Mouse (Mus musculus) embryonic facial prominence, embryonic 12.5 days (tissue): ENCODE data around the gene Slc7a4. TPM values are rescaled to one million over a fixed set of nuclear protein-coding genes. Genes with fewer than 3 reads are reported as not detected.

Source experiments
- ATAC-seq: fragments of 200-750 bp; cut with Nextera tagmentation; 2 replicates; pipeline ENCODE4 v1.8.0; 2017; ENCODE audit not compliant: insufficient number of reproducible peaks, insufficient read depth, low FRiP score, low TSS enrichment
- H3K27ac ChIP-seq: fragments of 300-500 bp; sonication (generic); 2 replicates; pipeline ENCODE4 v1.5.1; 2016; ENCODE audit warnings: mild to moderate bottlenecking
- H3K27me3 ChIP-seq: fragments of 300-500 bp; sonication (generic); 2 replicates; pipeline ENCODE4 v1.6.1; 2016; ENCODE audit warnings: mild to moderate bottlenecking, moderate library complexity
- H3K36me3 ChIP-seq: fragments of 300-500 bp; sonication (generic); 2 replicates; pipeline ENCODE4 v1.6.1; 2016; ENCODE audit warnings: mild to moderate bottlenecking
- H3K4me1 ChIP-seq: fragments of 300-500 bp; sonication (generic); 2 replicates; pipeline ENCODE4 v1.6.1; 2016
- H3K4me2 ChIP-seq: fragments of 300-500 bp; sonication (generic); replicated peaks from 2 replicates; pipeline ENCODE4 v1.6.1; 2016; ENCODE audit warnings: mild to moderate bottlenecking, moderate library complexity
- H3K4me3 ChIP-seq: fragments of 300-500 bp; sonication (generic); 2 replicates; pipeline ENCODE4 v1.5.1; 2016; ENCODE audit warnings: mild to moderate bottlenecking
- H3K9ac ChIP-seq: fragments of 300-500 bp; sonication (generic); 2 replicates; pipeline ENCODE4 v1.6.1; 2016; ENCODE audit warnings: mild to moderate bottlenecking, moderate library complexity
- H3K9me3 ChIP-seq: fragments of 300-500 bp; sonication (generic); 2 replicates; pipeline ENCODE4 v1.6.1; 2016; ENCODE audit warnings: mild to moderate bottlenecking, moderate library complexity
- WGBS: fragments of 180-500 bp; shearing (Covaris S2); methylation state at CpG from one replicate; pipeline ENCODE4 v1.1.7; 2016; 5-methylcytosine and 5-hydroxymethylcytosine counted together
- polyA plus RNA-seq: library from polyadenylated mRNA; unstranded; fragments of >200 nt; fragmentation: Nextera tagmentation; extraction: Ambion mirVana; gene quantifications from 2 replicates; pipeline ENCODE4 v1.2.1, GENCODE M21; 2016

Slc7a4 gene
- polyA plus RNA-seq, 1 experiment from 2014 or later: 3.7 TPM

- Histone ChIP-seq H3K4me2 (no peak overlapping the region), H3K4me3 (no peak overlapping the region), H3K27ac (no peak overlapping the region), H3K27me3 (no peaks in the 10 kb centered on the region), H3K36me3 (peaks cover 13% of the 10 kb centered on the region), H3K9ac (no peak overlapping the region), H3K9me3 (no peaks in the 10 kb centered on the region), H3K4me1 (peaks cover 18% of the 10 kb centered on the region)
- no peak for ATAC-seq
- WGBS: 70% methylated on average over 14 of the region's 14 CpGs
These were observed 50.2 kb downstream of the Slc7a4 start for GRCm38 (mm10) chr16:17532676-17533329.

DNA sequence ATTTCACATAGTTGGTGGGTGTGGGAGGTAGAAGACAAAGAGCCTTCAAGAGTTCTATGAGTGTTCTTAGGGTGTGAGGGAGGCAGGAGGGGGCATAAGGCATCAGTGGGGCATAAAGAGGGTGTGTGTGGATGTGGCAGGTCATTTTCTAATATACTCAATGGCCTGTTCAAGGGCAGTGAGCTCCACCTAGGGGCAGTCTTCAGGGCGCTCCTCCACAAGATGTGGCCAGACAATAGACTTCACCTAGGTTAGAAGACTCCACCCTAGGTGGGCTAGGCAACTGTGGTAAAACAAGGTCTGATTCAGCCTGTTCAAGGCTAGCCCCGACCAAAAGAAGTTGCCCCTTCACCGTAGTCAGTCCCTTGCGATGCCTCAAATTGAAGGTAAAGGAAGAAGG, 50.7 kb downstream of the Slc7a4 start:
- no peaks in the 10 kb centered on the region for H3K27me3 ChIP-seq
- WGBS: 74% methylated on average over 4 of the region's 4 CpGs
- peaks cover 18% of the 10 kb centered on the region for H3K4me1 ChIP-seq
- no peak overlapping the region for H3K4me3 ChIP-seq
- no peaks in the 10 kb centered on the region for H3K9me3 ChIP-seq
- H3K4me2 ChIP-seq: no peak overlapping the region
- H3K36me3 ChIP-seq: peaks cover 18% of the 10 kb centered on the region
- no peak overlapping the region for H3K9ac ChIP-seq
- ATAC-seq: no peak
- no peak overlapping the region for H3K27ac ChIP-seq

DNA sequence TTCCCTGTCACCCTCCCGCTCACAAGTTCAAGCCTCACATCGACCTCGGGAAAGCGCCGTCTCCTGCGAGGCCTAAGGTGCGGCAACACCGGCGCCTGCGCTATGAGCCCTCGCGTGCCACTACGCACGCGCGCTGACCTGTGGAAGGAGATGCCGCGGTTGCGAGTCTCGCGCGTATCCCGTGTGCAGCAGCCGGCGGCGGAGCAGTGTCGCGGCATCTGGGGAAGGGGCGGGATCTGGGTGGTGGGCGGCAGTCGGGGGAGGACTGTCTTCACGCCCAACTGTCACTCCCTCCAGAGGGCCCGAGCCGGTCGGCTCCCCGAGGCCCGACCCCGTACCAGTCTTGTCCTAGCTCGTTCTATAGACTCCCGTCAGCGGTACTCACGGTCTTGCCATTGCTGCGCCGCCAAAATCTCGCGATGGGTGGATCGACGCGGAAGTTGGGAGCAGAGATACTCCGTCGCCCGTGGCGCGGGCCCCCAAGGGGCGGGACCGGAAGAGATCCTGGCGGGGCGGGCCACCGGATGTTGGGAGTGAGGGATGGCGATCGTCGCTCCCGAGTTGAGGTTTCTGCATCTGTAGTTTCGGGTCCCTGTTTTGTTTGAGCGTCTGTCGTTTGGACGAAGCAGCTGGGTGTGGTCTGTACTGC, 52.2 kb downstream of the Slc7a4 start, which contains the start of gene Thap7:
TSS of gene Thap7 (minus strand) at position 497 of the 649 bp plus-strand sequence.
- no peaks in the 10 kb centered on the region for H3K9me3 ChIP-seq
- peaks cover 33% of the 10 kb centered on the region for H3K36me3 ChIP-seq
- H3K4me2 ChIP-seq: peak within 1 kb of the TSS; percentile 88
- WGBS: under 1% methylated on average over 67 of the region's 67 CpGs
- peak within 1 kb of the TSS; percentile 68 for H3K4me3 ChIP-seq
- peak within 1 kb of the TSS; percentile 96 for H3K27ac ChIP-seq
- peak; percentile 95 for ATAC-seq
- peak within 1 kb of the TSS; percentile 84 for H3K9ac ChIP-seq
- H3K27me3 ChIP-seq: no peaks in the 10 kb centered on the region
- peaks cover 18% of the 10 kb centered on the region for H3K4me1 ChIP-seq

DNA sequence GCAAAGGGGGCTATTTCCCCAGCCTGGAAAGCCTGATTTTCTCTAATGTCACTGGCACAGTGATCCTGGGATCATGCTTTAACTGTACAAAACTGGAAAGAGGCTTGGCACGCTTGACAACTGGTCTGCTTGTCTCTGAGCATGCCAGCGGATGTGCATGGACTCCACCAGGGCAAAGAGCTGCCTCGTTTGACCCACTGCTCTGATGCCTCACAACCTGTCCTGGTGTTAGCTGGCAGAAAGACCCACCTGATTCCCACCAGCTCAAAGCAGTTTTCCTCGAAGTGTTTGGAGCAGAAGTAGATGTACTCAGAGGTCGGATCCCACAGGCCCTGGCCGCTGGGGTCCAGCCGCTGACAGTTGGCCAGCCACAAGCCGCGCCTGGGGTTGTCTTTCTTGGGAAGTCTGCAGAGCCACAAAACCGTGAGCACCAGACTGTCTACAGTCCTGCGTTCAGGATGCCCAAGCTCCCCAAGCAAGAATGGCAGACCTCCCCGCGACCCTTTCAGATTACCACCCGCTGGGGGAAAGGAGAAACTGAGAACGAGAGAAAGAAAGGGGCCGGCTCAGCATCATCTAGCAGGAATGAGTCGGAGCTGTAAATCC, 52.9 kb downstream of the Slc7a4 start:
- peaks cover 40% of the 10 kb centered on the region for H3K36me3 ChIP-seq
- H3K4me2 ChIP-seq: peak overlapping the region; percentile 88
- peak overlapping the region; percentile 68 for H3K4me3 ChIP-seq
- peak overlapping the region; percentile 96 for H3K27ac ChIP-seq
- peak overlapping the region; percentile 84 for H3K9ac ChIP-seq
- no peaks in the 10 kb centered on the region for H3K27me3 ChIP-seq
- no peaks in the 10 kb centered on the region for H3K9me3 ChIP-seq
- H3K4me1 ChIP-seq: peaks cover 18% of the 10 kb centered on the region
- 17% methylated on average over 17 of the region's 17 CpGs for WGBS
- no peak for ATAC-seq

- H3K27me3 ChIP-seq: no peaks in the 10 kb centered on the region
- H3K9me3 ChIP-seq: no peaks in the 10 kb centered on the region
- ATAC-seq: no peak
- no peak overlapping the region for H3K27ac ChIP-seq
- peaks cover 18% of the 10 kb centered on the region for H3K4me1 ChIP-seq
- H3K36me3 ChIP-seq: peaks cover 55% of the 10 kb centered on the region
- 90% methylated on average over 13 of the region's 13 CpGs for WGBS
- H3K4me2 ChIP-seq: no peak overlapping the region
- H3K4me3 ChIP-seq: no peak overlapping the region
- H3K9ac ChIP-seq: no peak overlapping the region
These were observed 54.7 kb downstream of the Slc7a4 start for GRCm38 (mm10) chr16:17528276-17528675.

GRCm38 (mm10) chr16:17527606-17528005, 55.4 kb downstream of the Slc7a4 start:
- H3K36me3 ChIP-seq: peaks cover 62% of the 10 kb centered on the region
- peaks cover 18% of the 10 kb centered on the region for H3K4me1 ChIP-seq
- H3K4me3 ChIP-seq: no peak overlapping the region
- ATAC-seq: no peak
- no peaks in the 10 kb centered on the region for H3K27me3 ChIP-seq
- no peak overlapping the region for H3K4me2 ChIP-seq
- H3K9me3 ChIP-seq: no peaks in the 10 kb centered on the region
- H3K9ac ChIP-seq: no peak overlapping the region
- no peak overlapping the region for H3K27ac ChIP-seq

- H3K27ac ChIP-seq: no peak overlapping the region
- peaks cover 13% of the 10 kb centered on the region for H3K4me1 ChIP-seq
- H3K4me2 ChIP-seq: no peak overlapping the region
- H3K9ac ChIP-seq: no peak overlapping the region
- ATAC-seq: no peak
- whole genome bisulfite sequencing: 90% methylated on average over 6 of the region's 6 CpGs
- no peaks in the 10 kb centered on the region for H3K27me3 ChIP-seq
- H3K9me3 ChIP-seq: no peaks in the 10 kb centered on the region
- no peak overlapping the region for H3K4me3 ChIP-seq
- peaks cover 75% of the 10 kb centered on the region for H3K36me3 ChIP-seq
These were observed 56.8 kb downstream of the Slc7a4 start for GRCm38 (mm10) chr16:17526223-17526622.

DNA sequence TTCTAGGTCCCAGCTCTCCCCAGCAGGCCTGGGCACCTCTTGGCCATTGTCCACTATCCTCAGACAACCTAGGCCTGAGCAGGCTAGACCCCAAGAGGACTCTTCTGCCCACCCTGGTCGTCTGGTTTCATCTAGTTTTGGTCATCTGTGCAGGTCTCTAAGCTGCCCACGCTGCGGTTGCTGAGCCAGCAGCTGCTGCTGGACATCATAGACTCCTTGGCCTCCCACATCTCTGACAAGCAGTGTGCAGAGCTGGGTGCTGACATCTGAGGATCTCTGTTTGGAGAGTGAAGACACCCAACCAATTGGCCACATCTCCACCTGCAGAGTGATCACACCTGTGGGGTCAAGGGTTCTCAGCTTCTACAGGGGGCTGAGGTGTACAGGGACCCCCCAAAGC, 57.5 kb downstream of the Slc7a4 start:
- peaks cover 82% of the 10 kb centered on the region for H3K36me3 ChIP-seq

DNA sequence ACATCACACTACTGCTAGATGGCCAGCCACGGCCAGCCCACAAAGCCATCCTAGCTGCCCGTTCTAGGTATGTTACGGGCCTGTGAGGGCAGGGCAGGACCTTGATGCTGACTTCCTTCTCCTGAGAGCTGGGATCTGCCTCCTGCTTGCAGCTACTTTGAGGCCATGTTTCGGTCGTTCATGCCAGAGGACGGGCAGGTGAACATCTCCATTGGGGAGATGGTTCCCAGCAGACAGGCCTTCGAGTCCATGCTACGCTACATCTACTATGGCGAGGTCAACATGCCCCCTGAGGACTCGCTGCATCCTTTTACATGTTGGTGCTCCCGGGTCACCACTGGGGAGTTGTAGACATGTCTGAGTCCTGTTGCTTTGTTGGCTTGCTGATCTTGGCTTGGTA, 58.9 kb downstream of the Slc7a4 start:
- H3K4me1 ChIP-seq: peaks cover 2% of the 10 kb centered on the region; the same call in 1 of the 2 replicates
- peaks cover 96% of the 10 kb centered on the region for H3K36me3 ChIP-seq
- H3K4me3 ChIP-seq: no peak overlapping the region
- H3K27ac ChIP-seq: no peak overlapping the region
- H3K9me3 ChIP-seq: no peaks in the 10 kb centered on the region
- H3K9ac ChIP-seq: no peak overlapping the region
- H3K27me3 ChIP-seq: no peaks in the 10 kb centered on the region
- ATAC-seq: no peak
- no peak overlapping the region for H3K4me2 ChIP-seq
- 91% methylated on average over 11 of the region's 11 CpGs for WGBS

More for the DNA sequence above, 57.5 kb downstream of the Slc7a4 start:
- Histone ChIP-seq H3K27ac (no peak overlapping the region), H3K9me3 (no peaks in the 10 kb centered on the region), H3K27me3 (no peaks in the 10 kb centered on the region), H3K4me3 (no peak overlapping the region), H3K4me2 (no peak overlapping the region), H3K9ac (no peak overlapping the region), H3K4me1 (peaks cover 13% of the 10 kb centered on the region)
- no peak for ATAC-seq
- 79% methylated on average over 3 of the region's 3 CpGs for WGBS

Other genes with a start within 250 kb of the Slc7a4 start
- gene Snap29, start 177.2 kb downstream of the Slc7a4 start, polyA plus RNA-seq: 12.9 and 13.0 TPM in 2 replicates
- 44.6 and 45.2 TPM in 2 replicates for gene Pi4ka, start 176.9 kb downstream of the Slc7a4 start, polyA plus RNA-seq
- gene Crkl, start 131.2 kb downstream of the Slc7a4 start, polyA plus RNA-seq: 91.3 and 91.7 TPM in 2 replicates
- gene Aifm3, start 93.6 kb downstream of the Slc7a4 start, polyA plus RNA-seq: 1.0 and 1.5 TPM in 2 replicates
- gene Lztr1, start 74.5 kb downstream of the Slc7a4 start, polyA plus RNA-seq: 104 and 118 TPM in 2 replicates
- 66.6 and 73.1 TPM in 2 replicates for gene Thap7, start 52.1 kb downstream of the Slc7a4 start, polyA plus RNA-seq
- gene Lrrc74b, start 22.0 kb downstream of the Slc7a4 start, polyA plus RNA-seq: not detected in 2 replicates
- 0.34 and 0.46 TPM in 2 replicates for gene P2rx6, start 21.3 kb downstream of the Slc7a4 start, polyA plus RNA-seq
- 44.1 and 49.3 TPM in 2 replicates for gene Smpd4, start 36.1 kb upstream of the Slc7a4 start, polyA plus RNA-seq
- gene Ccdc74a, start 63.3 kb upstream of the Slc7a4 start, polyA plus RNA-seq: 7.3 and 8.9 TPM in 2 replicates
- 44.5 and 48.2 TPM in 2 replicates for gene Med15, start 149.7 kb upstream of the Slc7a4 start, polyA plus RNA-seq
- 92.6 and 94.5 TPM in 2 replicates for gene Klhl22, start 176.4 kb upstream of the Slc7a4 start, polyA plus RNA-seq
- gene Scarf2, start 214.1 kb upstream of the Slc7a4 start, polyA plus RNA-seq: 47.6 and 49.8 TPM in 2 replicates
- 0.47 and 0.70 TPM in 2 replicates for gene B830017H08Rik, start 249.9 kb upstream of the Slc7a4 start, polyA plus RNA-seq